8 mouse cellular contexts compared by ENCODE assay signal in the genomic region with DNA sequence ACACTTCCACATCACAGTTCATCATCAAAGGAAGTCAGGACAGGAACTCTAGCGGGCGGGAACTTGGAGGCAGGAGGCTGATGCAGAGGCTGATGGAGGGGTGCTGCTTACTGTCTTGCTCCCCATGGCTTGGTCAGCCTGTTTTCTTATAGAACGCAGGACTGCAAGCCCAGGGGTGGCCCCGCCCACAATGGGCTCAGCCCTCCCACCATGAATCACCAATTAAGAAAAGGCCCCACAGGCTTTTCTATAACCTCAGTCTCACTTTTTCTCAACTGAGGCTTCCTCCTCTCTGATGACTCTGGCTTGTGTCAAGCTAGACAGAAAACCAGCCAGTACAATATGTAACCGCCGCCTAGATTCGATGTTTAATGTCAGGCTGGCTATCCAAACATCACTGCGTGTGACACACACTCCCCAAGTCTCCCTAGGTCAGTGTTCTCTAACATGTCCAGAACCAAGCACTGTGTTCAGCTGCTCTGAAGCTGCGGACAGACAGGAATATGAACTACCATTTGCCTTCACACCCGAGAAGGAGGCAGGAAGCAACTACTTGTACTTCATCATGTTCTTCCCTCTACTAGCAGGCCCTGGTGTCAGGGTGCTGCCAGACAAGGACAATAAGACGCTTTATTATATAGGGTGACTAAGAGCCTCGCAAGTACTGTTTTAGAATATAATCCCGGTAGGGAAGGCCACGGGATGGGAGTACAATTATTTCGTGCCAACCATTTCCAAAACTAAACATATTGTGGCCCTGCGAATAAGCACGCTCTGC. TPM values are rescaled to one million over a fixed set of nuclear protein-coding genes. Genes with fewer than 3 reads are reported as not detected.
A peak's percentile ranks its signal among the peaks of the same experiment; 100 is the strongest.
DNase-seq lines count a peak whose midpoint lies in the region; ATAC-seq lines count a peak whose summit lies in the region.

No protein-coding gene starts in this region.

- peak overlapping the region; percentile 74 for H3K9ac ChIP-seq in embryonic facial prominence, embryonic 11.5 days (replicated peaks; ENCODE audit: low read length)
- H3K9ac ChIP-seq in liver, embryonic 13.5 days: peak overlapping the region; percentile 97

- H3K4me2 ChIP-seq in embryonic facial prominence, embryonic 11.5 days (ENCODE audit: low read depth, low read length): peak overlapping the region; percentile 88
- H3K4me2 ChIP-seq in liver, embryonic 13.5 days: peak overlapping the region; percentile 100

- ATAC-seq in embryonic facial prominence, embryonic 11.5 days (replicated peaks; ENCODE audit: insufficient number of reproducible peaks, low FRiP score, low TSS enrichment, low read depth): no peak
- ATAC-seq in liver, embryonic 13.5 days (ENCODE audit: low read depth): no peak

- H3K4me3 ChIP-seq in embryonic facial prominence, embryonic 11.5 days (ENCODE audit: low read depth, low read length): peak overlapping the region; percentile 96
- H3K4me3 ChIP-seq in liver, embryonic 13.5 days (replicated peaks): peak overlapping the region; percentile 98

- H3K36me3 ChIP-seq in embryonic facial prominence, embryonic 11.5 days (replicated peaks; ENCODE audit: control insufficient read depth, insufficient read depth, low read depth, low read length): no peaks in the 10 kb centered on the region
- H3K36me3 ChIP-seq in liver, embryonic 13.5 days: no peaks in the 10 kb centered on the region

- peaks cover 8% of the 10 kb centered on the region for H3K4me1 ChIP-seq in embryonic facial prominence, embryonic 11.5 days (ENCODE audit: control insufficient read depth, insufficient read depth, low read length)
- H3K4me1 ChIP-seq in liver, embryonic 13.5 days (replicated peaks): peaks cover 83% of the 10 kb centered on the region

- DNase-seq in 3T3-L1 (ENCODE audit: low read depth, low spot score): peak; percentile 83
- DNase-seq in CD8-positive naive resting alpha-beta T cell, adult 2 months (ENCODE audit: low read depth in 2 of 2, low spot score in 2 of 2): peak; percentile 12 to 14
- DNase-seq in embryonic facial prominence, embryonic 11.5 days (ENCODE audit: low spot score): peak; percentile 52
- DNase-seq in heart, postnatal 4 days: peak; percentile 71
- DNase-seq in liver, embryonic 13.5 days: peak; percentile 62
- DNase-seq in natural killer cell, adult 2 months (ENCODE audit: low spot score in 2 of 2): peak; percentile 74 to 80
- no peak for DNase-seq in frontal cortex, postnatal 10 days (ENCODE audit: low spot score in 2 of 2)
- no peak for DNase-seq in cerebellum, adult 11-12 months

- H3K9me3 ChIP-seq in embryonic facial prominence, embryonic 11.5 days (replicated peaks; ENCODE audit: control insufficient read depth, low read length): no peaks in the 10 kb centered on the region
- H3K9me3 ChIP-seq in liver, embryonic 13.5 days (replicated peaks): no peaks in the 10 kb centered on the region

- peak overlapping the region; percentile 80; the same call in 1 of the 2 replicates for H3K27ac ChIP-seq in embryonic facial prominence, embryonic 11.5 days (replicated peaks; ENCODE audit: low read depth, low read length)
- peak overlapping the region; percentile 96 for H3K27ac ChIP-seq in liver, embryonic 13.5 days

- WGBS in embryonic facial prominence, embryonic 11.5 days: 17% methylated on average over 17 of the region's 17 CpGs
- 13% methylated on average over 17 of the region's 17 CpGs for WGBS in liver, embryonic 13.5 days (ENCODE audit: insufficient replicate concordance)

- no peaks in the 10 kb centered on the region for H3K27me3 ChIP-seq in embryonic facial prominence, embryonic 11.5 days (ENCODE audit: control insufficient read depth, insufficient read depth, low read length)
- no peaks in the 10 kb centered on the region for H3K27me3 ChIP-seq in liver, embryonic 13.5 days

RNA-seq across cellular contexts. Expression of a gene that starts 1.4 kb away (rescaled TPM):
- polyA plus RNA-seq in embryonic facial prominence, embryonic 11.5 days (2014; fragmentation: Nextera tagmentation; extraction: Ambion mirVana): 130 and 135 TPM in 2 replicates
- total RNA-seq in heart, postnatal 4 days (2021): 100 to 1,000 TPM in 1 of 2 experiments, 10 to 100 TPM in 1; 92.4 to 108 TPM
- 48.0 and 60.3 TPM in 2 replicates for polyA plus RNA-seq in liver, embryonic 13.5 days (2015; fragmentation: Nextera tagmentation; extraction: Ambion mirVana)

Comparison
In these comparisons a context has a peak if more than half of its experiments do, and no peak if none do; other contexts are left out.
1. DNase-seq: peak in 3T3-L1 (single experiment), CD8-positive naive resting alpha-beta T cell, adult 2 months (2 of 2), embryonic facial prominence, embryonic 11.5 days (single experiment), heart, postnatal 4 days (single experiment), liver, embryonic 13.5 days (single experiment) and natural killer cell, adult 2 months (2 of 2); none in frontal cortex, postnatal 10 days (0 of 2) and cerebellum, adult 11-12 months (single experiment).